Mouse (Mus musculus) gastrocnemius, postnatal 10 days (tissue): ENCODE results near the gene Rora. TPM values are rescaled to one million over a fixed set of nuclear protein-coding genes. Genes with fewer than 3 reads are reported as not detected.

Experiments
- DNase-seq: peaks from one replicate; pipeline ENCODE4 v3.0.0; 2021; ENCODE audit warnings: mixed read lengths
- long read RNA-seq, 2 experiments: library from polyadenylated mRNA; stranded (forward); transcript quantifications; one replicate each; pipeline ENCODE4 v2.0.0; 2021
- total RNA-seq, 2 experiments: library from RNA; stranded (reverse); gene quantifications; 2 replicates each; pipeline ENCODE4 v1.2.3; 2021

The Rora gene
- total RNA-seq, result 10 to 100 TPM; 56.0 to 63.5 TPM
- long read RNA-seq, experiment 1, transcript Rora-202 (10 exons, 2,591 nt), result major isoform, 44 of 71 reads
- long read RNA-seq, experiment 1, partial matches to known transcripts, result 5 of 71 reads
- long read RNA-seq, experiment 1, other reads (novel, unspliced or antisense), result 22 of 71 reads
- long read RNA-seq, experiment 2, transcript Rora-202 (10 exons, 2,591 nt), result major isoform, 40 of 63 reads
- long read RNA-seq, experiment 2, partial matches to known transcripts, result 7 of 63 reads
- long read RNA-seq, experiment 2, other reads (novel, unspliced or antisense), result 16 of 63 reads

DNA sequence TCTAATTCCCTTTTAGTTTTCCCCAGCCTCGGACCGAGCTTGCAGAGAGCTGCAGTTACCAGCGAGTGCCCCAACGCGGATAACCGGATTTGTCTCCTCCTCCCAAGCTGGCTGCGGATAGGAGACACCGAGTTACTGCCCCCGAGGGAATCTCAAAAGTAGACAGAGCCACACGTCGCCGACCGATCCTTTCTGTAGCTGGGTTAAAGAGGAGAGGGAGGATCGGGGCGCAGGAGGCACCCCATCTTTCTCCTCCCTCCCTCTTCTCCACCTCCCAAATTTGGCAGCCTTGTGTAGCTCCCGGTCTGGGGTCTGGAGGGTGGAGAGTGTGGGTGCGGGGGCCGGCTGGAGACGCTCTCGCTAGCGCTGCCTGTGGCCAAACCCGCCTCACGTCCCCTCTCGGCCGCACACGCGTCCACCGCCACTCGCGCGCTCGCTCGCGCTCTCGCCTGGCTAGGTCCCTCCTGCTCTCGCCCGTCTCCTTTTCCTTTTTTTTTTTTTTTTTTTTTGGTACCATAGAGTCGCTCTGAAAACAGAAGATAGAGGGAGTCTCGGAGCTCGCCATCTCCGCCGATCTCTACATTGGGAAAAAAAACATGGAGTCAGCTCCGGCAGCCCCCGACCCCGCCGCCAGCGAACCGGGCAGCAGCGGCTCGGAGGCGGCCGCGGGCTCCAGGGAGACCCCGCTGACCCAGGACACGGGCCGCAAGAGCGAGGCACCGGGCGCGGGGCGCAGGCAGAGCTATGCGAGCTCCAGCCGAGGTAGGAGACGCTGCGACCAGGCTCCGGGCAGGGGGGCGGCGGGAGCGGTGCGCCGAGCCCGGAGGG, at the start of gene Rora:
TSS of gene Rora (plus strand) at position 576 of the 828 bp plus-strand sequence.
- DNase-seq, result peak; percentile 65

DNA sequence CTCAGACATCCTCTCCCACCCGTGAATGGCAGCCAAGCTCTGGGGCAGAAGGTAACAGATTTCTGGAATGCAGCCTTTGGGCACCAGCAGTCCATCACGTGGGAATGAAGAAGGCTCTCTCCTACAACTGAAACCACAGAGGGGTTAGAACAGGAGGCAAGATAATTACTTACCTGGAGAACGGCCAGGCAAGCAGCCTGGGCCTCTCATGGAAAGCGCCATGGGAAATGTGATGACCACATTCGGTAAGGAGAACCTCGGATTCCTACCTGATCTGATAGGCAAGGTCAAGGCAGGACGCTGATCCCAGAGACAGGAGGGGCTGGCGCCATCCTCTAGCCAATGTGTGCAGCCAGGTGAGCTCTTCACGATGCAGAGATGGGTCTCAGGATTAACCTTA, 39.6 kb upstream of the Rora start:
- DNase-seq, result no peak

DNA sequence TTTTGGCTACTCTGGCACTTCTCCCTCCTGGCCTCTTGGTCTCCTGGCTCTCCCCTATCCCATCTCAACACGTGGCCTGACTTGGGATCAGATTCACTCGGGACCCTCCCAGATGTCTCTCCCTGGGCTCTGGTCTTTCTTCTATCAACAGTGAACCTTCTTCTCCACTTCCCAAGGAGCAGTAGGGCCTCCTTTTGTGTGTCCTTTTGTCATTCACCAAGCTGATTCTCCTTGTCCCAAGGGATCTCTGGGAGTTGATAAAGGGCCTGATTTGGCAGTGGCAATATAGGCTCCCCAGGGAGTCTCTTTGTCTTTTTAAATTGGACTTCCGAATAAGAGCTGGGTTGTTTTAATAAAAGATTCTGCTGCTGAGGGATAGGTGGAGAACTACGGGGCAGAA, 36.5 kb upstream of the Rora start:
- no peak for DNase-seq

DNA sequence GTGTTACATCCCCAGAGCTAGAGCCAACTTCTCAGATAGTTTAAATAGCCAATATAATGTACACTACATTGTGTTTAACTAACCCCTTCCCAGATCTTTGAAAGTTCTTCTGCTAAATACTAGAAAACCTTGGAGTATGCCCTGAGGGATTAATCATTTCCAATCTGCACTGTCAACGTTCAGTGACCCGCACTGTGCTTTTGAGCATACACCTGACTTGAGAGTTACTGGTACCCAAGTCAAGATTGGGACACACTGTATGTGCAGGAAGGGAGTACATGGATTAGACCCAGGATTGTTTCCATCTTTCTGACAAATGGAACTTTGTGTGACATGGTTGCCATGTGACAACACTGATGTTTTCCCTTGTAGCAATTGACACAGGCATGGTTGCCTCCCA, 33.5 kb upstream of the Rora start:
- no peak for DNase-seq

DNA sequence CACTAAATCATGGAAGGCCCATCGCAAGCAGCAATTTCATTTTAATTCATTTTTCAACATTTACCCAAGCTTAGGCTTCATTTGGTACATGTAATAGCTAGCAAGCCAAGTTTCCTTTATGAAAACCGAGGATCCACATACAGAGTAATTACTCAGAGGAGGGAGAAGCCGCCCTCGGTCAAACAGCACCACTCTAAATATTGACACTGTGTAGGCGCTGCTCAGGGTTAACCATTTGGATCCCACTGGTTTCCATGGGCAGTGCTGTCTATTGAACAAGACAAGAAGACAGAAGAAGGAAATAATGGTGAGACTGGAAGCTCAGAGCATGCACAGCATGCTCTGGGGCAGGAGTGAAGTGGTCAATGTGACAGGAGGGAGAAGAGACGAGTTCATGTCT, 33.1 kb upstream of the Rora start:
- no peak for DNase-seq

DNA sequence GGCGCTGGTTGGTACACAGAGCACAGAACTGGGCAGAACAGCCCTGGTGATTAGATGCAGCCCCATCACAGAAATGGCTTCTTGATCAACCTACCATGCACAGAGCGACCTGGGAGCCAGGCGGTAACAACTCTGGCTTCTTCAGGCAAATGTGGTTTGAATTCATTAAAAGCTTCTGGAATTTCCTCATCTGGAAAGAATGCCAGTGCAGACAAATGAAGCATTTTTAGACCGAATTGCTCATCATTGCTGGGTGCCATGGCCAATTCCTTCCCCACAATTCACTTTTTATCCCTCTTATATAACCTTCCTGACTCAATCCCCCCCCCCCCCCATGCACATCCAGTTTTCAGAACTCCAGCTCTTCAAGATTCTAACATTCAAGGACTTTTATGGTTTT, 28.6 kb upstream of the Rora start:
- no peak for DNase-seq

DNA sequence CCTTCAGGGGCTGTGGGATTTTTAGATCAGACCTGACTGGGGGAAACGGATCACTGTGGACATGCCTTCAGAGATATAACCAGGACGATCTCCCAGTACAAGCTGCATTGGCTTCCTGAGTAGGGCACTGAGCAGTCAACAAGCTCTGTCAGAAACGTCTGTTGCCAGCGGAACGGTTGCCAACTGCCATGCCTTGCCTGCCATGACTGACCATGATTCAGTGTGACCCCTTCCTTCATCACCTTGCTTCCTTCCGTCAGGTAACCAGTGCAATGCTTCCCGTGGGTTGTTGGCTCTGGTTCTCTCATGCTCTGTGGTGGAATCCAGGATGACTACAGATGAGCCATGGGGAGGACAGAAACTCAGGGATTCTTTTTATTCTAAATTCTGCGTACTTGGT, 16.3 kb upstream of the Rora start:
- no peak for DNase-seq

DNA sequence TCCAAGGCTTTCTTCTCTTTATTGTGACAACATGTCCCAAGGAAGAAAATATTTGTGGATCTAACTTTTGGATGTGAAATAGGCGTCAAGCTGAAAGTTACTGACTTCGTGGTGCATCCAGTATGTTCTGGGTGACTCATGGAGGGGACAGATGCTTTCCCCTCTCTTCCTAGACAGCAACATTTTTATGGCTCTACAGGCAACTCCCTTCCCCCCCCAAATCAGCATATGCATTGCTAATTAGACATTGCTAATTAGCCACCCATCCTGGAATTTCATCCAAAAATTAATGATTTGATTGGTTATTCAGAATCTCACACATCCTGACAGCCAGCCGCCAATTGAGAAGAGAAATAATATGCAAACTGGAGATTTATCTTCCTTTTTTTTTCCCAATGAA, 12.5 kb upstream of the Rora start:
- no peak for DNase-seq

DNA sequence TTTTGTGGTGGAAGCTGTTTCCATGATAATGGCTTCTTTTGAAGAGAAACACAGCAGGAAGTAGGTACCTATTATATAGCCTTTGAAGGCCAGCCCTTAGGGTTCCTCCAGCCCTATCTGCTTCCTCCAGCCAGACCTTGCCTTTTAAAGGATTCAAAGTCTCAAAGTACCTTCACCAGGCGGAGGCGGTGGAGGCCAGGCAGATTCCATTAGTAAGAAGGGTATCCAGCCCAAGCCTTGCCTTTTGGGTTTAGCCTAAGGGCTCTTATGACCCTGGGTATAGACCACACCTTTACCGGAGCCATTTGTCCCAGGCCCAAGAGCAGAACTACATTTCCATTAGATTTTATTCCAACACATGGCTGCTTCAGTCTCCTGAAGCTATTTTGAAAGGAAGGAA, 5.5 kb upstream of the Rora start:
- DNase-seq, result no peak

DNA sequence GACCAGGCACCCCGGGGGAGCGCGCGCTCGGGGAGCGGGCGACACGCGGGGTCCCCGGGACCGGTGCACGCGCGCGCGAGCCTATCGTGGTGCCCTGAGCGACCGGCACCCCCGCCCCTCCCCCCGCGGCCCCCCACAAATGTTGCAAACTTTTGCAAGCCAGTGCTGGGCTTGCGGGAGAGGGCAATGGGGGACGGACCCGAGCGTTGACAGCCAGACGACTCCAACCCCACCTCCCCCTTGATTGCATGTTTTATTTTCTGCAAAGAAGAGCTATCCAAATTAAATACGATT, 400 bp downstream of the Rora start:
- no peak for DNase-seq

DNA sequence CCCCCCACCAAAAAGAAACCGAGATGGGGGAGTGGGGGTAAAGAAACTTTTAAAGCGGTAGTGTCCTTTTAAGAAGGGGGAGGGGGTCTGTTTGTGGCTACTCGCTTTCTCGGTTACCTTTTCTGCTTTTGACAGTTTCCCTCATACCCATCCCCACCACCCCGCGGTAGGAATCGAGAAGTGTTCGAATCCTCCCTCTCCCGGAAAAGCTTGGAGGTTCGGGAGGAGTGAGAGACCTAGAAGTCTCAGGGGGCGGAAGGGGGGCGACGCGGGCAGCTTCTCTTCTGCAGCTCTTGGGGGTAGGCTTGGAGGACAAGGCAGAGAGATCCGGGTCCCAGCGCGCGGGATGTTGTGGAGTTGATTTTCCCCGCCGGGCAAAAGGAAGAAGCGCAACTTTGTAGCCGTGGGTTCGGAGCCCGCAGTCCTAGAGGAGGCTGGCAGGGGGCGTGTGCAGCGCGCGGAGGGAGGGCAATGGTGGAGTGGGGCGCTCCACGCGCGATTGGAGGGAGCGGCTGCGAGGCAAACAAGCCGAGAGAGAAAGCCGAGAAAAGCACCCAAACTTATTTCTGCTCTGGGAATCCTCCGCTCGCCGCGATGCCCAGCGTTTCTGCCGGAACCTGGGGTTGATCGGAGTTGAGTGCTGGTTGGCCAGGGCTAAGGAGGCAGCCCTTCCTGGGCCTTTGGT, 889 bp downstream of the Rora start:
- peak; percentile 42 for DNase-seq

DNA sequence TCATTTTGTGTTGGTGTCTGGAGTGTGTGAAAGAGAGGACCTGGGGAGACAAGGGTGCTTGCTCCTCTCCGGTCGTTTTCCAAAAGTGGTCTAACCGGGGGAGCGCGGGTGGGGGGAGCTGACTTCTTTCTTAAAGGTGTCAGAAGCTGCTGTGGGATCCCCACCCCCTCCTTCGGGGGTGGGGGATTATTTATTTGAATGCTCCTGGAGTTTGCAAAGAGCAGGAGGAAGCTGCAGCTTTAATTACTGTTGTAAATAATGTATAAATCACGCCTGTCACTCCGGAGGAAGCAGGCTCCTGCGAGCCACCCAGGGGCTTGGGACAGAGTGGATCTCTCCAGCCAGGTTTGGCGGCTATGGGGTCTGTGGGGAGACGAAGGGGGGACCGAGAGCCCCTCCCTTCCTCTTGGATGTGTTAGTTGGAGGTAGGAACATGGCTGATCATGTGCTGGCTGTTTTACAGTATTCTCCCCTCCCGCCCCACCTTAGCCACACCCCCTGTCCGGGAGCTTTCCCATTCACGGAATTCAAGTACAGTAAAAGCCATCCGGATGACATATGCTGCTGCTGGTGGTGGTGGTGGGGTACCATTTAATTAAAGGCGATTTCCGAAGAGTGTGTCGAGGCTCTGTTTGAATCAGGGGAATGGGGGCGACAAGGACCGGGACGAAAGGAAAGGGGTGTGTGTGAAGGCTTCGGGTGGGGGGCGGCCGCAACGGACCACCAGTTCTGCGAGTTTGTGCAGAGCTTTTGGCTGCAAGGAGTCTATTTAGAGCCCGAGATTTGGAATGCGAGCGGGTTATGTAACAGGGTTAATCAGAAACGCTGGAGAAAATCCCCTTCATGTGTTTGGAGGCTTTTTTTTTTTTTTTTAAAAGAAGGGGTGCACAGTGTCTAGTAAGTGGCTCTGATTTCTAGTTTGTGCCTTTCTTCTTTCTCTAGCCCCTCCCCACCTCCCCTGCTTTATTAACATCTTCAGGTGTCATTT, 1.7 kb downstream of the Rora start:
- peak; percentile 46 for DNase-seq

DNA sequence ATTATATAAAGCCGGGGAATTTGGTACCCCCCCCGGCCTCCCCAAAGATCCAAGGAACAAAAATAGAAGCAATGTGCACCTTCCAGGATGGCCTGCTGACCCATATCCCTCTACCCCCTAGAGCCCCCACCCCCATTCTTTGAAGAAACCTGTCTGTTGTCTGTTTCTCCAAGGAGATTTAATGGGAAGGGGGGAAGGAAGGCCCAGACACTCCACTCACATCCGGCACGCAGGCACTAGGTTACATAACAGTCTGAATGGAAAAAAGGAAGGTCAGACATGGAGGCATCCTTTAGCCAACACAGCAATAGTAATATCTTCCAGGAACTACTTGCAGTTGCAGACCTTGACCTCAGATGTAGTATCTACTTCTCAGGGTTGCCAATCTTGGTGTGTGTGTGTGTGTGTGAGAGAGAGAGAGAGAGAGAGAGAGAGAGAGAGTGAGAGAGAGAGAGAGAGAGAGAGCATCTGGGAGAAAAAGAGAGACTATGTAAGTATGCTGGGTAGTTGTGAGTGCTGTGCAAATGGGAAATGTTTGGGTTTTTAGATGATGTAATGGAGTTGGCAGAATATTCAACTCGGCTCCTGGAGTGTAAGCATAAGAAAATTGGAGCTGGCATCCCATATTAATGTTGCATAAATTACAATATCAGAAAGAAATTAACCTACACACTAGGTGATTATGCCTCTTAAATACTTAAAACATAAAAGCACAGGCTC, 2.6 kb downstream of the Rora start:
- no peak for DNase-seq

DNA sequence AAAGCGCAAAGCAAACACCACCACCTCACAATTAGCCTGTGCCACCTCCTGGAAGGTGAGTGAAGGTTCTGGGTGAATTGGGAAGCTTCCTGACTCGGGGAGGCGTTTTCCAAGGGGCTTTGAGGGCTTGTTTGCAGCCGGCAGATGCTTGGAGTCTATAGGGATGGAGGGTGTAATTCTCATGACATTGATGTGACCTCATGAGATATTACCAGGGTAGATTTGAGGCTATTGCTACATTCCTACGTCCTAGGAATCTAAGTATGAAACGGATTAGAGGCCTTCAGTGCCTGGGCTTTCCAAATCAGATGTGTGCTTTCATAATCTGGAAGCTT, 3.2 kb downstream of the Rora start:
- DNase-seq, result no peak

DNA sequence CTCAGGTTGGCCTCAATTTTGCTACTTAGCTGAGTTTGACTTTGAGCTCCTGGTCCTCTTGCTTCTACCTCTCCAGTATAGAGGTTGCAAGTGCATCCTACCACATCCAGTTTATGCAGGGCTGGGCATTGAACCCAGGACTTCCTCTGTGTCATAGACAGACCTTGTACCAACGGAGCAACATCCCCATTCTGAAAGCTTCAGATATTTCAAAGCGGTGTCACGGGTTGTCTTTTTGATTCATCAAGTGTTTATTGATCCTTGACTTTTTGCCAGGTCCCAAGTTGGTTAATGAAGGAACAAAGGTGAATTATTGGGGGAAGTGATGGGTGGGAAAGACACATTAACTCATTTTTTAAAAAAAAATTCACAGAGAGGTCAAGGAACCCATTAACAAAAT, 17.1 kb downstream of the Rora start:
- no peak for DNase-seq

DNA sequence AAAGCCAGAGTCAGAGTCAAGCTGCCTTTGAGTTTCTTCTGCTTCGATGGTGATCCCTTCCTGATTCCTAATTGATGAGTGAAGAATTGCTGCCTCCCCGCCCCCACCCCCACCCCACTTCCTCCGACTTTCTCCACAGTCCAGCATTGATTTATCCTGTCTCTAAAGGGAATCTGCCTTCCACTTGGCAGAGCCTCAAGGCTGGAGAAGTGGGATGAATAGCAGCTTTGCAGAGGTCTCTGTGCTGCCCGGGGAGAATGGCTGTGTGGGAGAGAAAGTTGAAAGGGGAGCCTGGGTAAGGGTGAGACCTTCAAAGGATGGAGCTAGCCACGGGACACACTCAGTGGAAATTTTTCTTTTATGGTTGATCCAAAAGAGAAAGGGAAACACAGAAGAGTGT, 18.9 kb downstream of the Rora start:
- DNase-seq, result no peak

DNA sequence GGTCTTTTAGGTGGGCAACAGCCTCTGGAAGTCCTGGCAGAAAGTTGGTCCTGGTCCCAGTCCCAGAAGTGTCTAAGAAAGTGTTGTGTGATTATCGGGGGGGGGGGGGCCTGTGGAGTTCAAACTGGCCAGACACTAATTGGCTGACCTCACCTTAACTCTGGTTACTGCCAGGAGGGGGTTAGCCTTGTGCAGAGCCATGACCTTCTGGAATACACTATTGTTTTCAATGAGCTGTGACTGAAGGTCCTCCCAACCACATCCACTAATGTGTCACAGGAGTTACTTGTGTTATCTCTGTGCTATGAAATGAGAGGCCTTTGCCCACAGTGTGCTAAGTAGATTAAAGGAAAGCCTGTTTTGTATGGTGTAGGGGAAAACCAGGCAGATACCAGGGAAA, 19.6 kb downstream of the Rora start:
- DNase-seq, result no peak

DNA sequence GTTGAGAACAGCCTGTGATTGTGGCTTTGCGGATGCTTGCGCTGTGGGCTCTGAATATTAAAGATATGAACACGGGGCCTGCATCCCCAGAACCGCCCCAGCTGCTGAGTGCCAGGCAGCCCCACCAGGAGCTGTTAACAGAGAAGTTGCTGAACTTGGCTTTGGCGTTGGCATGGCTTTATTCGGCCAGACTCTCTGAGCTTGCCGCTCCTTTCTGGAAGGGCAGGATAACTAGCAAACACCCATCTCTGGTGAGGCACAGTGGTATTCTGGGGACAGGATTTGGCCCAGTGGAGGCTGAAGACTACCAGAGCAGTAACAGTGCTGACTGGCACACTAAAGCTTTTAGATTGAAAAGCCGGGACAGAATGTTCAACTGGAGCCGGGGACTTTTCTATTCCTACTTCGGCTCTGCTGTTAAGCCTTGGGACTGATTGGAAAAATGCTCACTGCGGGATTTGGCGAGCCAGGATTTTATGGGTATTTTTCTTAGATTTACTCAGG, 26.3 kb downstream of the Rora start:
- DNase-seq, result no peak

DNA sequence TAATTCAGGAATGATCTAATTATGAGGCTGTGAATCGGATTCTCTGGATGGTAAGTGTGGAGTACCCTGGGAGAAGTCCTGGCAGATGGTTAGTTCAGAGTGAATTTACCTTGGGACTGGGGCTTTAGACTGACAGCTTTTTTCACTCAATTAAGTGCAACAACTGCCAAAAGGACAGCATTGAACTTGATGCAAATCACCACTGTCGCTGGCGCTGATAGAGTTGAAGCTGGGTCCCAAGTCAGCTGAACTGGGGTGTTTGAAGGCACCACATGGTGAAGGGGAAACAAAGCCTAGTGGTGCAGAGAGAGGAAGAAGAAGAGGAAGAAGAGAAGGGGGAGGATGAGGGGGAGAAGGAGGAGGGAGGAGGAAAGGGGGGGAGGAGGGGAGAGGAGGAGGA, 30.4 kb downstream of the Rora start:
- no peak for DNase-seq

DNA sequence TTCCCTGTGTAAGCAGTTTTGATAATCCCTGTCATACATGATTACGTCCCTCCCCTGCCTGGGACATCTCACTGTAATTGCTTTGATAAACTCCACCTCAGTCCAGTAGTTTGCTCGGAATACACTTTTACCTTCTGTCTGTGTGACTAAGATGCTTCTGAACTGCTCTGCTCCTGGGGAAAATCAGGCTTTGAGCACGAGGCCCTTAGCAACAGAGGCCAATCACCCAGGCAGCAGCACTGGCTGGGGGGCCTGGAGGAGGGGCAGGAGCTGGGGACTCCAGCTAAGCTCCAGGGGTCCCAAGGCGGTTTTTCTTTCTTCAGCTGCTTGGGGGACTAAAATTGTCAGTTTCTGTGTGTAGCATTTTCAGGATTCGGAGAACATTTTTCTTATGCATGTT, 32.0 kb downstream of the Rora start:
- no peak for DNase-seq

DNA sequence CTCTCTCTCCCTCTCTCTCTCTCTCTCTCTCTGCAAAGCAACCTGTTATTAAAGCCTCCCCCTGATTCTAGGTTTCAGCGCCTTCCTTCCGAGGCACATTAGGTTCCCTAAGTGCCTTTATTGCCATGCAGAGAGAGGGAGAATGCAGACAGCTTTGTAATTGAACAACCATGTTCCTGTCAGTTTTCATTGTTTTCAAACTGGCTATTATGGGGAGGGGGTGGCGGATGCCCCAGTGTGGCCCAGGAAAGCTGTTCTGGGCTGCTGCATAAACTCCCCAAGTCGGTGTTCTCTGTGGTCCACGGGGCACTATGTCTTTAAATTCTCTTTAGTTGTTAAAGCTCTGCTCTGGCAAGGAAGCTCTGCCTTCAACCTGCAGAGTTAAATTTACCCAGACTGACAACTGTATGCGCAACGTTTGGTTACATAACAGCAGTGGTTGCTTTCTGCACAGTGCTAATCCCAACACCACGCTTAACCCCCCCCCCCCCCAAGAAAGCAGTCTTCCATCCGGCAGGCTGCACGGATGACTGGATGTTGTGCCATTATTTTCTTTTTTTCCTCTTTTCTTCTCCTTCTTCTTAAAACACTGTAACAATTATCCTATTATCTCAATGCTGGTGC, 33.8 kb downstream of the Rora start:
- no peak for DNase-seq
